Comparison of ENCODE assay signal across 8 mouse cellular contexts in genomic region chr4:120406639-120407273, GRCm38 (mm10). TPM values are rescaled to one million over a fixed set of nuclear protein-coding genes. Genes with fewer than 3 reads are reported as not detected.
DNase-seq lines count a peak whose midpoint lies in the region; ATAC-seq lines count a peak whose summit lies in the region.

No protein-coding gene starts in this region.

- H3K4me2 ChIP-seq in heart, embryonic 14.5 days (ENCODE audit: low read length): peak overlapping the region; percentile 72
- H3K4me2 ChIP-seq in midbrain, embryonic 11.5 days: peak overlapping the region; percentile 68

- H3K4me3 ChIP-seq in heart, embryonic 14.5 days (ENCODE audit: control insufficient read depth in 1 of 2, insufficient read depth in 1 of 2, low read depth in 1 of 2, low read length in 2 of 2): peak overlapping the region; percentile 90 to 98; a peak in 3 of 4 replicates
- H3K4me3 ChIP-seq in hindbrain, embryonic 10.5 days: peak overlapping the region; percentile 97
- peak overlapping the region; percentile 93 for H3K4me3 ChIP-seq in midbrain, embryonic 11.5 days (ENCODE audit: low read depth, low read length)

- no peaks in the 10 kb centered on the region for H3K9me3 ChIP-seq in heart, embryonic 14.5 days (ENCODE audit: control insufficient read depth, low read length)
- H3K9me3 ChIP-seq in hindbrain, embryonic 10.5 days: no peaks in the 10 kb centered on the region
- no peaks in the 10 kb centered on the region for H3K9me3 ChIP-seq in midbrain, embryonic 11.5 days (ENCODE audit: control insufficient read depth, low read length)

- WGBS in heart, embryonic 14.5 days: 46% methylated on average over 3 of the region's 3 CpGs
- WGBS in hindbrain, embryonic 10.5 days: 73% methylated on average over 3 of the region's 3 CpGs
- 56% methylated on average over 3 of the region's 3 CpGs for WGBS in midbrain, embryonic 11.5 days

- peaks cover 8 to 26% of the 10 kb centered on the region in 2 experiments for H3K4me1 ChIP-seq in heart, embryonic 14.5 days (ENCODE audit: control insufficient read depth in 2 of 2, insufficient read depth in 2 of 2, low read length in 2 of 2)
- peaks cover 28% of the 10 kb centered on the region for H3K4me1 ChIP-seq in hindbrain, embryonic 10.5 days (replicated peaks)
- H3K4me1 ChIP-seq in midbrain, embryonic 11.5 days (ENCODE audit: control insufficient read depth, insufficient read depth, low read length): peaks cover 10% of the 10 kb centered on the region

- no peaks in the 10 kb centered on the region for H3K36me3 ChIP-seq in heart, embryonic 14.5 days (ENCODE audit: control insufficient read depth, insufficient read depth, low read length)
- H3K36me3 ChIP-seq in hindbrain, embryonic 10.5 days: no peaks in the 10 kb centered on the region
- no peaks in the 10 kb centered on the region for H3K36me3 ChIP-seq in midbrain, embryonic 11.5 days (ENCODE audit: control insufficient read depth, insufficient read depth, low read length)

- H3K27me3 ChIP-seq in heart, embryonic 14.5 days (ENCODE audit: control insufficient read depth, insufficient read depth, low read length): no peaks in the 10 kb centered on the region
- peaks cover 6% of the 10 kb centered on the region; the same call in 1 of the 2 replicates for H3K27me3 ChIP-seq in hindbrain, embryonic 10.5 days (ENCODE audit: insufficient read depth, poor library complexity, severe bottlenecking)
- H3K27me3 ChIP-seq in midbrain, embryonic 11.5 days (ENCODE audit: control insufficient read depth, insufficient read depth, low read length): no peaks in the 10 kb centered on the region

- ATAC-seq in heart, embryonic 14.5 days (ENCODE audit: insufficient number of reproducible peaks, insufficient read depth, low FRiP score, low read depth): no peak
- no peak for ATAC-seq in midbrain, embryonic 11.5 days (ENCODE audit: low FRiP score)

- H3K27ac ChIP-seq in heart, embryonic 14.5 days (replicated peaks in 1 of 2; ENCODE audit: control insufficient read depth in 1 of 2, insufficient read depth in 1 of 2, low read depth in 2 of 2, low read length in 2 of 2): peak overlapping the region; percentile 88 to 96; a peak in 3 of 4 replicates
- no peak overlapping the region; the same call in 1 of the 2 replicates for H3K27ac ChIP-seq in hindbrain, embryonic 10.5 days
- no peak overlapping the region for H3K27ac ChIP-seq in midbrain, embryonic 11.5 days (ENCODE audit: low read depth, low read length)

- peak overlapping the region; percentile 98 for H3K9ac ChIP-seq in heart, embryonic 14.5 days (ENCODE audit: low read length)
- peak overlapping the region; percentile 98; the same call in 1 of the 2 replicates for H3K9ac ChIP-seq in midbrain, embryonic 11.5 days (ENCODE audit: low read length)

- no peak for DNase-seq in heart, adult 9 months (ENCODE audit: low spot score in 2 of 2)
- peak; percentile 39 for DNase-seq in MEL-GATA-1-ER (ENCODE audit: extremely low read depth, low read depth)
- DNase-seq in hindbrain, embryonic 10.5 days (ENCODE audit: low spot score): no peak
- DNase-seq in midbrain, embryonic 11.5 days (ENCODE audit: low spot score, missing footprints): no peak
- DNase-seq in spleen, postnatal 14 days (ENCODE audit: low spot score in 2 of 2): no peak
- DNase-seq in T-cell, adult 2 months (ENCODE audit: low spot score): no peak
- DNase-seq in gastrocnemius, postnatal 25 days: no peak

RNA-seq across cellular contexts. Expression of gene Scmh1, which starts 1.7 kb away (rescaled TPM):
- polyA plus RNA-seq in heart, embryonic 14.5 days (2014; fragmentation: Nextera tagmentation; extraction: Ambion mirVana): 81.6 and 85.3 TPM in 2 replicates
- 44.1 and 59.1 TPM in 2 replicates for polyA plus RNA-seq in hindbrain, embryonic 10.5 days (2016; fragmentation: Nextera tagmentation; extraction: Ambion mirVana)
- 41.1 and 44.8 TPM in 2 replicates for polyA plus RNA-seq in midbrain, embryonic 11.5 days (2014; fragmentation: Nextera tagmentation; extraction: Ambion mirVana)
- total RNA-seq in gastrocnemius, postnatal 25 days (2021): 10 to 100 TPM; 36.4 to 39.8 TPM

Comparison
In these comparisons a context has a peak if more than half of its experiments do, and no peak if none do; other contexts are left out.
1. H3K27ac ChIP-seq: peak in heart, embryonic 14.5 days (2 of 2); none in hindbrain, embryonic 10.5 days (single experiment) and midbrain, embryonic 11.5 days (single experiment).
2. Peak in every context shown above with its lines, with median percentiles within 50 percentile points of each other: H3K4me3 ChIP-seq.